In the genomic region with DNA sequence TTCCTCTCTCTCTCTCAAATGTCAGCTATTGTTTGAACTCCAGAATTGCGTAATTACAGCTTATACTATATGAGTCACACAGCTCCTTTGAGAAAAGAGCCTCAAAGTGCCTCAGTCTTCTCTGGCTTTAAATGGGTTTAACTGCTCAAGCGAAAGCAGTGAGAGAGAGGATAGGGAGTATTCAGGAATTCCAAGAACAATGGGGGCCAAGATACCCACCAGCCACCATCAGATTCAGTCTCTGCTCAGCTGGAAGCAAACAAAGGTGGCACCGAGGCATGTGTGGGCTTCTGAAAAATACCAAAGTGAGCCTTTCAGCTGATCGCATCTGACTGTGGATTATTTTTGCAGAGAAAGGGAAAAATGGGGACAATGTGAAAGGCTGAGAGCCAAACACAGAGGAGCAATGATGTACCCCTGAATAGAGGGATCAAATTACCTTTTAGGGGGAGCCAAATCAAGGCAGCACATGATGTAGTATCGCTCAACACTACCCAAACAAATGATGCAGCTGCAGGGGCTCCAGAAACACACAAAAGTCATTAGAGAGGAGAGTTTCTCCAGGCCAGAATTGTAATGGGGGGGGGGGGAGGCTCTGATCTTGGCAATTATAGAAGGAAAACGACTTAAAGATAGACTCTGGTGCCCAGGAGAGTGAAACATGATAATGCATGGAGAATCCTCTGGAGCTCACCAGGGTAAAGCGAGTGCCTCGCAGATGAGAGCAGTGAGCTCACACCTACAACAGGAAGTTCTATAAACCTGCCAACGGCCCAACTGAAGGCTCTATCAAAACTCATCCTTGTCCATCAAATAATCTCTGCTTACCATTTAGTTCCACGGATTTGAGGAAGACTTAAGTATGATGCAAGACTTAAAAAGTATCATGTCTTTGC, we compare ENCODE assay signal across 9 mouse cellular contexts.
A peak's percentile ranks its signal among the peaks of the same experiment; 100 is the strongest.
DNase-seq lines count a peak whose midpoint lies in the region; ATAC-seq and TF ChIP-seq lines count a peak whose summit lies in the region.
"Had no signal": no experiment of that assay in that cellular context is flagged by ENCODE, and none has a peak within 500 bp of the region (broad histone marks: within the 10 kb centered on the region; RNA-seq: fewer than 3 reads in every experiment).

No protein-coding gene starts in this region.

- H3K36me3 ChIP-seq in kidney, embryonic 16.5 days (ENCODE audit: insufficient read depth, low read length) = no peaks in the 10 kb centered on the region
- no peaks in the 10 kb centered on the region for H3K36me3 ChIP-seq in forebrain, embryonic 16.5 days (ENCODE audit: control insufficient read depth, insufficient read depth)

- no peak for TF ChIP-seq CTCF in cortical plate, adult 2 months (IDR thresholded peaks at IDR 0.05; ENCODE audit: extremely low read depth, insufficient read depth, low read length)

- H3K27me3 ChIP-seq in kidney, embryonic 16.5 days (ENCODE audit: insufficient read depth, low read length) = no peaks in the 10 kb centered on the region
- no peaks in the 10 kb centered on the region for H3K27me3 ChIP-seq in forebrain, embryonic 16.5 days (replicated peaks; ENCODE audit: control insufficient read depth, insufficient read depth, low read length)

- no peak overlapping the region for H3K27ac ChIP-seq in kidney, embryonic 16.5 days (ENCODE audit: low read length)
- peak overlapping the region; percentile 66 for H3K27ac ChIP-seq in cortical plate, adult 2 months (ENCODE audit: insufficient read depth, low read length)
- 0 out of 2 replicates have a peak overlapping the region, but pooled peaks have one; percentile 27 for H3K27ac ChIP-seq in forebrain, embryonic 16.5 days (ENCODE audit: low read length)

- no peak for DNase-seq in kidney, adult 11 months
- peak; percentile 4 for DNase-seq in 416B (ENCODE audit: low read depth)
- no peak for DNase-seq in thymus, postnatal 4 days
- DNase-seq in yolk sac, embryonic 10.5 days (ENCODE audit: low spot score) = no peak
- DNase-seq: gastrocnemius, postnatal 36 days; lung, postnatal 4 days had no signal

- no peak overlapping the region for H3K4me3 ChIP-seq in kidney, embryonic 16.5 days (ENCODE audit: low read length)
- no peak overlapping the region for H3K4me3 ChIP-seq in cortical plate, adult 2 months (ENCODE audit: insufficient read depth, low read length)
- no peak overlapping the region for H3K4me3 ChIP-seq in forebrain, embryonic 16.5 days (replicated peaks; ENCODE audit: low read length)

- TF ChIP-seq POLR2A in cortical plate, adult 2 months (IDR thresholded peaks at IDR 0.05; ENCODE audit: extremely low read depth, insufficient read depth, low read length) = no peak

- no peak overlapping the region for H3K9ac ChIP-seq in kidney, embryonic 16.5 days (replicated peaks; ENCODE audit: low read length)
- no peak overlapping the region for H3K9ac ChIP-seq in forebrain, embryonic 16.5 days (replicated peaks; ENCODE audit: low read depth, low read length)

- H3K4me2 ChIP-seq in kidney, embryonic 16.5 days (replicated peaks; ENCODE audit: low read depth, low read length) = no peak overlapping the region
- H3K4me2 ChIP-seq in forebrain, embryonic 16.5 days (ENCODE audit: low read length) = no peak overlapping the region

- H3K9me3 ChIP-seq in kidney, embryonic 16.5 days (ENCODE audit: low read length) = no peaks in the 10 kb centered on the region
- H3K9me3 ChIP-seq in forebrain, embryonic 16.5 days (ENCODE audit: control insufficient read depth, low read length) = no peaks in the 10 kb centered on the region

- H3K4me1 ChIP-seq in kidney, embryonic 16.5 days (ENCODE audit: insufficient read depth, low read length) = 0 out of 2 replicates have a peak, but pooled peaks cover 4% of the 10 kb centered on the region
- H3K4me1 ChIP-seq in cortical plate, adult 2 months (ENCODE audit: control insufficient read depth, insufficient read depth, low read length) = no peaks in the 10 kb centered on the region; the same call in 1 of the 2 replicates
- peaks cover 7% of the 10 kb centered on the region for H3K4me1 ChIP-seq in forebrain, embryonic 16.5 days (replicated peaks; ENCODE audit: control insufficient read depth, insufficient read depth, low read length)

- WGBS in kidney, embryonic 16.5 days = 45% methylated on average over 10 of the region's 10 CpGs
- WGBS in forebrain, embryonic 16.5 days = 28% methylated on average over 10 of the region's 10 CpGs

- peak; percentile 39; the same call in 1 of the 2 replicates for ATAC-seq in kidney, embryonic 16.5 days (ENCODE audit: low FRiP score, low TSS enrichment)
- ATAC-seq in forebrain, embryonic 16.5 days = peak; percentile 82
